Mouse (Mus musculus) bone marrow, adult 2 months (tissue): Measurements from ENCODE around the gene Ptges.
"Not testable (repeated sequence)": the region's sequence is repeated elsewhere in the genome, so short reads cannot be mapped to it uniquely, and the experiment has no call there.

Experiments used
- CTCF ChIP-seq: fragments of 200-500 bp; IDR thresholded peaks from 2 replicates; pipeline ENCODE4 v1.5.1; 2011; ENCODE audit warnings: low read length, control low read depth; ENCODE audit not compliant: control insufficient read depth, insufficient read depth
- POLR2A ChIP-seq: fragments of 200-500 bp; IDR thresholded peaks from 2 replicates; pipeline ENCODE4 v1.6.1; 2011; ENCODE audit warnings: low read depth, mild to moderate bottlenecking, control low read depth, low read length, borderline replicate concordance; ENCODE audit not compliant: control insufficient read depth

DNA sequence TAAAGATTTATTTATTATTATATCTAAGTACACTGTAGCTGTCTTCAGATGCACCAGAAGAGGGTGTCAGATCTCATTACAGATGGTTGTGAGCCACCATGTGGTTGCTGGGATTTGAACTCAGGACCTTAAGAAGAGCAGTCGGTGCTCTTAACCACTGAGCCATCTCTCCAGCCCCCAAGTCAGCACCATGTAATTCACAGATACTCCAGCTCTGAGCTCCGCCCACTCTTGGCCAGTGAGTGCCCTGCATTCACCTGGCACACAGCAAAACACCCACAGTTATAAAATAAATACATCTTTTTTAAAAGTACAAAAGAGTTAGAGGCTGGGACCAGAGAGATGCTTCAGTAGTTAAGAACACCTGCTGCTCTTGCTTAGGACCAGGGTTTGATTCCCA, 1.2 kb upstream of the Ptges start:
- TF ChIP-seq POLR2A, CTCF: not testable (repeated sequence)
